Mouse (Mus musculus): ENCODE data around the gene Ttll11.

Ttll11 gene

DNA sequence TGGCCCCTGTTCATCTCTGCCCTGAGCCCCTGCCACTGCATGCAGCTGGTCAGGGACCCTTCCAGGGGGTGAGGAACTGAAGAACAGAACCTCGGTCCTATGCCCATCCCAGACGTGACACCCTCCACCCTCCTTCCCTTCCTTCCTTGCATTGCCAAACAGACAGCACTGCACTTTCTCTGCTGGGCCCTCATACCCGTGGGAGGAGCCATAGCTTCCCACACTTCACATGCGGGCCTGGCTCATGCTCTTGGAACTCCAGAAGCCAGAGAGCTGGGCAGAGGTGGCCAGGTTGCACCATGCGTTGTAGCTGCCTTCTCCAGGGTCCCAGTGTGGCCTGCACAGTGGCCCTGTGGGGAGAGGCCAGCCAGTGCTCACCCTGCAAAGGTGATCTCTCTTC, 251.1 kb downstream of the Ttll11 start:
- DNase-seq (ENCODE audit: low spot score in 2 of 2) = no peak

DNA sequence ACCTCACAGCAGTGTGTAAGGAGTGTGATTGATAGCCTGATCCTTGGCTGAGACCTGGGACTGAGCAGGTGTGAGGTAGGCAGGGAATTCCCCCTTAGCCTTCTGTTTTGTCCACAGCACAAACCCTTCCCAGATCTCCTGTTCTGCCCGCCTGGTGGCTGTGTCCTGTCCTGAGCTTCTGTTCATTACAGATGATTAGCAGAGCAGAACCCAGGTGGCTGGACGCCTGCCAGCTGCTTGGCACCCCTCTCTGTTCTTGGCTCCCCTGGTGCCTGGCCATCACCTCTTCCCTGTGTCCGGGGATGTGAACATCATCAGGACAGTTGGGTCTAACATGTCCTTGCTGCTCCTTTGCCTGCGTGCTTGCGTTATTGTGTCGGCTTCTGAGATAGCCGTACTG, 256.0 kb downstream of the Ttll11 start:
- no peak for DNase-seq (ENCODE audit: low spot score in 2 of 2)

DNA sequence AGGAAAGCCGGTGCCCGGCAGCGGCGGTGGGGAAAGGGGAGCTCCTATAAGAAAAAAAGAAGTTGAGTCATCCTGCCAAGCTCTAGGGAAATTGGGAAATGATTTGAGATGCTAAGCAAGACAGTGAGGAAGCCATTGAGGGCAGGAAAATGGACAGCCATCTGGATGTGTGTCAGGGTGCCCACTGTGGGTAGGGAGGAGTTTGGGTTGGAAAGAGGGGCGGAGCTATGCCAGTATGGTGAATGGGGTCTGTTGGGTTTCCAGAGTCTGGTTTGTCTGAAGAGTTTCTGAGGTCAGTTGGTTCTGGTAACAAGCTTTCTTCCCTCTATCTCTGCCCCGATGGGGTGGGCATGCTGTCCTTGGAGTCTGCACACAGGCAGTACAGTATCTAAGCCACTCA, 256.4 kb downstream of the Ttll11 start:
- DNase-seq (ENCODE audit: low spot score in 2 of 2) = no peak

DNA sequence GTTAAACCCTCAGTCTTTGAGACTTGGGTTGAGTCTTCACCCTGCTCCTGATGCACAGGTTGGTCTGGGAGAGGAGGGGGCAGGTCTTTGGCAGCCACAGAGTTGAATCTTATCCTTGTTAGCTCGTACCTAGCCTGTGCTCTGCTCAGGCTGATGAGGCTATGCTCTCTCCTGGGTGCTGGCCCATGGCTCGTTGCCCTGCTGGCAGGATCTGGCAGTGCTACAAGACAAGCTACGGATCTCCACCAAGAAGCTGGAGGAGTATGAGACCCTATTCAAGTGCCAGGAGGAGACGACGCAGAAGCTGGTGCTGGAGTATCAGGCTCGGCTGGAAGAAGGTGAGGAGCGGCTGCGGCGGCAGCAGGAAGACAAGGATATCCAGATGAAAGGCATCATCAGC, 256.9 kb downstream of the Ttll11 start:
- DNase-seq (ENCODE audit: low spot score in 2 of 2) = no peak

DNA sequence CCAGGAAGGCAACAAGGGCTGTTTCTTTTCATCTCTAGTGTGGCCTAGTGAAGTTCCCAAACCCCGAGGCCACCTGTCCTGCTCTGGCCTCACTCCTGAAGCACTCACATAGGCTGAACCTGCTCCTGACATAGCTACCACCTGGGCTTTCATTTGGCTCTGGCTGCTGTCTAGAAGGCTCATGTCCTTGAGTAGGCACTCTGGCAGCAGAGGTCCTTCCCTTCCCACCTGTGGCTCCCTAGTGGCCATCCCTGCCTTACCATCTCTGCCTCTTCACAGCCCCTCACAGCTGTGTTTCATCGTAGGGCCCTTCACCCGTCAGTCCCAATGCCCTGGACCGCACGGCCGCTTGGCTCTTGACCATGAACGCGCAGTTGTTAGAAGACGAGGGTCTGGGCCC, 258.8 kb downstream of the Ttll11 start:
- no peak for DNase-seq (ENCODE audit: low spot score in 2 of 2)

DNA sequence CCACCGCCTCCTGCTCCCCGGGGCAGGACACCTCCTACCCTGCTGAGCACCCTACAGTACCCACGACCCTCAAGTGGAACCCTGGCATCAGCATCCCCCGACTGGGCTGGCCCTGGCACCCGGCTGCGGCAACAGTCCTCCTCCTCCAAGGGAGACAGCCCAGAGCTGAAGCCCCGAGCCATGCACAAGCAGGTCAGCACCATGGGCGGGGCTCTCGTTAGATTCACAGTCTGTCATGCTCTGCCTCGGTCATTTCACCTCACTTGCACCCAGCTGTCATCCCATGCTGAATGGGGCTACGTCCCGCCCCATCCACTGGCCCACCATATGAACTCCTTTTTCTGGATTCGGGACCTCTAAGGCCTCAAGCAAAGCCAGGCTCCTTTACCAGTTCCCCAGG, 259.2 kb downstream of the Ttll11 start:
- DNase-seq (ENCODE audit: low spot score in 2 of 2) = no peak

DNA sequence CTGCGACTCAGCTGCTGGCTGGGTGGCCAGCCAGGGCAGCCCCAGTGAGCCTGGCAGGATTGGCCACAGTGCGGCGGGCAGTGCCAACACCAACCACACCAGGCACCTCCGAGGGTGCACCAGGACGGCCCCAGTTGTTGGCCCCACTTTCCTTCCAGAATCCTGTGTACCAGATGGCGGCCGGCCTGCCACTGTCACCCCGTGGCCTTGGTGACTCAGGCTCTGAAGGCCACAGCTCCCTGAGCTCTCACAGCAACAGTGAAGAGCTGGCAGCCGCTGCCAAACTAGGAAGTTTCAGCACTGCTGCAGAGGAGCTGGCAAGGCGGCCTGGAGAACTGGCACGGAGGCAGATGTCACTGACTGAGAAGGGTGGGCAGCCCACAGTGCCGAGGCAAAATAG, 259.6 kb downstream of the Ttll11 start:
- peak in 1 of 2 experiments; percentile 45 for DNase-seq (ENCODE audit: low spot score in 2 of 2)

DNA sequence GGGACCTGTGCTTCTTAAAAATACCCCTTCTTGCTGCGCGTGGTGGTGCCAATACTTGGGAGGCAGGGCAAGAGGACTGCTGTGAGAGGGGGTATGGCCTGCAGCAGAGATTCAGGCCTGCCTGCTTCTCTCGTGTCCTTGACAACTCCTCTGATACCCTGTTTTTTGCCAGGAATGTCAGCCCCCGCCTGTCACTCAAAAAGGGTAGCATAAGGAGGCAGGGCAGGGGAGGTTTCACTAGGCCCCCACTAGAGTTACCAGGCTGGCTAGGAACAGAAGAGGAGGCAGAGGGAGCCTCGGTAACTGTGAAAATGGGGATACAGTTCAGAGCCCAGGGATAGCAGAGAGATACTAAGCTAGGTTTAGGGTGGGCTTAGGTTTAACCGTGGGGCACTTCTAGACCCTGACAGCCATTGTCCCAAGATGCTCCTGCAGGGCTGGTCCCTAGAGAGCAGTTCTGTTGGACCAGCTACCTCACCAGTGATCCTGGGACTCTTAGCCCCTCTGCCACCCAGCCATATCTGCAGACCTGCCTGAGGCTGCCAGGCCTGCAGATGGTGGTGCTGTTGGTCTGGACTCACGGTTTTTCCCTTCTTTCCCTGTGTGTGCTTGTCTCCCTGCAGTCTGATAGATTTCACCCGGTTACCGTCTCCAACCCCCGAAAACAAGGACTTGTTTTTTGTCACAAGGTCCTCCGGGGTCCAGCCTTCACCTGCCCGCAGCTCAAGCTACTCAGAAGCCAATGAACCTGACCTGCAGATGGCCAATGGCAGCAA, 260.3 kb downstream of the Ttll11 start:
- no peak for DNase-seq (ENCODE audit: low spot score in 2 of 2)

DNA sequence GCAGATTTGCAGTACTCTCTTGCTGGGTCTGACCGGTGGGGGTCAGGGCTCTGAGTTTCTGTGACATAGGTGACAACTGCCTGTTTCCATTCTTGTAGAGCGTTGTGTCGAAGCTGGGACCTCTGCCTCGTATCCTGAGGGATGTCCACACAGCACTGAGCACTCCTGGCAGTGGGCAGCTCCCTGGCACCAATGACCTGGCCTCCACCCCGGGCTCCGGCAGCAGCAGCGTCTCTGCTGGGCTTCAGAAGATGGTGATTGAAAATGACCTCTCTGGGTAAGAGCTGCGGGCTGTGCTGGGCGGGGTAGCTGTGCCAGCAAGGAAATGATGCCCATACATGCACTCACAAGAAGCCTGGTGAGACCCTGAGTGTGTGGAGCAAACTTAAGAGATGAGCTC, 261.1 kb downstream of the Ttll11 start:
- DNase-seq (ENCODE audit: low spot score in 2 of 2) = no peak

DNA sequence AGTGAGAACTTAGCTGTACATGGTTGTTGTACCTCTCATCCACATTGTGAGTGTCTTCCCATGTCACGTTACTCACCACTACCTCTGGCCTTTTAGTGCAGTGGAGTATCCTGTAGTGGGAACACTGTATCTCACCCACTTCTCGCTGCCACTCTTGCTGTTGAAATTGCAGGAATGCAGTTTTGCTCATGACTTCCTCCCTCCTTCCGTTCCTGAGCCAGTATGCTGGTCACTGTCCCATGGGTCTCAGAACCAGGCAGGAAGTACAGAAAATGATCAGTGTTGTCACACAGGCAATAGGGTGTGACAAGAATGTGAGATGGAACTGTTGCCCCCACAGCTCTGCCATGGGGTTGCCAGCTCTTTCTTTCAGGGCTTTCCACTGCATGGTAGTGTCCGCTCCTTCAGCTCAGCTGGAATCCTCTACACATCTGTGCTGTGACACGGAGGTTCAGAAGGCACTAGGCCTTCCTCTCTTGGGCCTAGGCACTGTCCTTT, 261.7 kb downstream of the Ttll11 start:
- DNase-seq (ENCODE audit: low spot score in 2 of 2) = no peak

DNA sequence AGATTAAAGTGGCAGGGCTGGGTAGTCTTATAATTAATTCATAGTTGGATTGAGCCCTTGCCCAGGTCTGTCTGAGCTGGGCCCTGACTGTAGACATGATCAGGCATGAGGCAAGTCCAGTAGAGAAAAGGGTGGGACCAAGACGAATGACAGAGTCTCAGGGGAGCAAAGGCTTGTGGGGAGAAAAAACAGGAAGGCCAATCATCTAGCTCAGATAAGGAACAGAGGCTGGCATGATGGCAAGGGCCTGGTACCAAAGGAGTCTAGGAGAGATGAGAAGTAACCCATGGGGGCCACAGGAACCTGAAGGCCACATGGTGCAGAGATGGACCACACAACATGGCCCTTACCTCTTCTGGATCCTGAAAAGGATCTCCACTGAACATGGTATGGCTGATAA, 263.5 kb downstream of the Ttll11 start:
- no peak for DNase-seq (ENCODE audit: low spot score in 2 of 2)

DNA sequence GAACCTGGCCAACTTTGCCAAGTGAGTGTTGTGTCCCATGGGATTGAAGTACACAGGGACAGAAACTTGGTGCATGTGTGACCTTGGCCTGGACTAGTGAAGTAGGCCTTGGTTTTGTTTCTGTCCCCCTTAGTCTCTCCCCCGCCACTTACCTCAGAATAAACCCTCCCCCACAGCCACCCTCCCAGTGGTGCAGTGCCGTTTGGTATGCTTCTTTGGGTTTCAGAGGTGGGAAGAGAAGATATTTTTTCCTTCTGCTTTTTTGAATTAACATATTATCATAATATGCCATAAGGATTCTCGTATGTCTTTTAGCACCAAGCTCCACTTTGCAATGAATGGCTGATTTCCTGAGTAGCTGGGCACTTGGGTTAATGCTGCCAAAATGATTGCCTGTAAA, 264.2 kb downstream of the Ttll11 start:
- no peak for DNase-seq (ENCODE audit: low spot score in 2 of 2)

DNA sequence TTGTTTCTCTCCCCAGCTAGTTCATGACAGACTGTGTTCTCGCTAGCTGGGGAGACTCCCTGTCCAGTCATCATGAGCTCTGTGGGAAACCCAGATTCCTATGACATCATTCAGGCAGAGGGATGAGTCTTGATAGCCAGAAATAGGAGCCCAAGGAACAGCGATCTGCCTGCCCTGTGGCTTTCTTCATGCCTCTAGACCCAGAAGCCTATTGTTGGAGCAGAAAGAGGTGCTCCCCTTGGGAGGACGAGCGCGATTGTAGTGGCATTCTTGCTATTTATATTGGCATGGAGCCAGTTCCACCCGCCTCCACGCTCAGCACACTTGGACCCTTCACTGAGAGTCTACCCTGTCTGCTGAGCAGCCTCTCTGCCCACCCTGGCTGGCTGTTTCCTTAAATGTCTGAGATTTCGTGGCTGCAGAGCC, 265.0 kb downstream of the Ttll11 start:
- DNase-seq (ENCODE audit: low spot score in 2 of 2) = peak; percentile 60 to 72

DNA sequence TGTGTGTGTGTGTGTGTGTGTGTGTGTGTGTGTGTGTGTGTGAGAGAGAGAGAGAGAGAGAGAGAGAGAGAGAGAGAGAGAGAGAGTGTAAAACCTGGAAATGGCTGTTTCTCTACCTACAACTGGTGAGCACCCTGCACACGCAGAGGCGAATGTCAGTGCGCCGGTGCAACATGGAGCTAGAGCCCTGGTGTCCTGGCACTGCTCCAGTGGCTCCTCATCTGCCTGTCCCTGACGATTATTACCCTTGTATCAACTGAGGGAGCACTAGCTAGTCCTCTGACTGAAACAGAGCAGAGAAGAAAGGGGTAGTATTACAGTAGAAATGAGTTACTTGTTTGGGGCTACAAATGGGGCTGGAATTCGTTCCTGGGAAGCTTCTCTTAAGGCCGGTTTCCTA, 266.3 kb downstream of the Ttll11 start:
- no peak for DNase-seq (ENCODE audit: low spot score in 2 of 2)

DNA sequence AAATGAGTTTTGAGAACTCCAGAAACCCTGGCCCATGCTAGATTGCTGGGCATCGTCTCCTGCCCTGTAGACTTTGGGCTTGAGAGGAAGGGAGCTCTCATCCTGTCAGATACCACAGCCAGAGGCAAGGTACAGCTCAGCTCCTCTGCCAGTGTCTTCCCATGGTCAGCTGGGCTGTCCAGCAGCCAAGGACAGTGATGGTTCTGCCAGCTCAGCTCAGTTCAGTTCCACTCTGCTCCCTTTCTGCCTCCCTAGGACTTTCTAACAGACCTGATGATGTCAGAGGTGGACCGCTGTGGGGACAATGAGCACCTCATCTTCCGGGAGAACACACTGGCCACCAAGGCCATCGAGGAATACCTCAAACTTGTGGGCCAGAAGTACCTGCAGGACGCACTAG, 267.1 kb downstream of the Ttll11 start:
- no peak for DNase-seq (ENCODE audit: low spot score in 2 of 2)

DNA sequence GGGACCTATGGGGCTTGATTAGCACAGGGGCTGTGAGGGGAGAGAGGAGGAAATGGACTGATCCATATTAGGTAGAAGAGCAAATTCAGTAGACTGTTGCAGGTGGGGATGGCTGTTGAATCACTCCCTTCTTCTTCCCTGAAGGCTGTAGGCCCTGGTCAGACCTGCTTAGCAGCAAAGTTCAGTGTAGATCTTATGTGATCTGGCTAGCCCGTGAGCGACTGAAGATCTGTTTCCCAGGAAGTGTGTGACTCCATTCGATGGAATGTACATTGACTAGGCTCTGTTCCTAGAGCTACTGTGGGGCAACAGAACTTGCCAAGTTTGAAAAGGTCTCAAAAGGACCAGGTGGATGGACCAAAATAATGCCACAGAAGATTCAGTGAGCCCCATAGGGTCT, 276.5 kb downstream of the Ttll11 start:
- DNase-seq (ENCODE audit: low spot score in 2 of 2) = no peak

DNA sequence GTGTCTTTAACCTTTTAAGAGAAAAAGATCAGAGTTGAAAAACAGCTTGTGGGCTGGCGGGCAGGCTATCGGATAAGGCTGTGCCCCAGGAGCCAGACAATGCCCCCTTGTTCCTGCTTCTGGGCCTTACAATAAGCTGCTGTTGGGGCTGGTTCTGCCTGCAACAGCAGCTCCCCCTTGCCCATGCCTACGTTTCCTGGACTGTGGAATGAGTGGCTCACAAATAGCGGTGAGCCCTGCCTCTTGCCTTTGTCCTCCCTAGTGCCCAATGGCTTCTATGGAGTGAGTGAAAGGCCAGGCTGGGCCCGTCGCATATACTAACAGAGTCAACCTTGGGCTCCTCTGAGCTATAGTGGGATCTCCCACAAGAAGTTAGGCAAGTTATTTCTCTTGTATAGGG, 277.1 kb downstream of the Ttll11 start:
- no peak for DNase-seq (ENCODE audit: low spot score in 2 of 2)

DNA sequence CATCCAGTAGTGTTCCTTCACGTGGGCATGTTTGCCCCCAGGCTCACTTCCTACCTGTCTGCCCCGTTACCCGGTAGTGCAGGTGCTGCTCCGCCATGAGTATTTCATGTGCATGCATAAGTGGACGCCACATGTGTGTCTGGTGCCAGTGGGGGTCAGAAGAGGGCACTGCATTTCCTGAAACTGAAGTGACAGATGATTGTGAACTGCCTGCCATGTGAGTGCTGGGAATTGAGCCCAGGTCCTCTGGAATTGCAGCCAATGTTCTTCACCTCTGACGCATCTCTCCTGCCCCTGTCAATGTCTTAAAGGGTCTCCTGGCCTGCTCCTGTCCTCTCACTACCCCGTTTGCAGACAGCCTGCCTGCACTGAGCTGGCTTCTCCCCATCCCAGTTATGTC, 277.7 kb downstream of the Ttll11 start:
- no peak for DNase-seq (ENCODE audit: low spot score in 2 of 2)
